Mouse (Mus musculus): ENCODE data around the gene Adamts18. TPM values are rescaled to one million over a fixed set of nuclear protein-coding genes. Genes with fewer than 3 reads are reported as not detected.

The Adamts18 gene
- polyA plus RNA-seq (2016; fragmentation: Nextera tagmentation; extraction: Ambion mirVana), result 2.1 and 2.8 TPM in 2 replicates

DNA sequence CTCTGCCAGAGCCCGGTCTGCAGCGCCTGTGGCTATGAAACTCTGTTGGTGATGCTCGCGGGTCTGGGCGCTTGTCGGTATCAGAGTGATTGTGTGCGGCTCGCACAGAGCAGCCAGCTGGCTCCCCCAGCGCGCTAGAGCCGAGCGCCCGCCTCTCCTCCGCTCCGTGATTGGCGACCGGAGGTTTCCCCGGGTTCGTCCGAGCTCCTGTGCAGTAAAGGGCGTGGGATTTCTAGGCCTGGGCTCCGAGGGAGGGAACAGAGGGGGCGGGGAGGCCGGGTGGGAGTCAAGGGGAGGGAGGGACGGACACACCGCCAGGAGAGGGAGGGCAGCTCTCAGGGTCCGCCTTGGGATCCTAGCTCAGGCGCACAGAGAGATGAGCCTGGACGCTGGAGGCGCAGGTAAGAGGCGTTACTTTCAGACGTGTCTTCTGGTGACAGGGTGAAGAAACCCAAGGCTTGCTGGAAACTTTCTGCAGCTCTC is at the start of gene Adamts18:
TSS of gene Adamts18 (minus strand) at position 86 of the 483 bp plus-strand sequence.
- peak within 1 kb of the TSS; percentile 65 for H3K4me3 ChIP-seq
- H3K36me3 ChIP-seq, result no peaks in the 10 kb centered on the region
- H3K27me3 ChIP-seq, result peaks cover 42% of the 10 kb centered on the region
- no peaks in the 10 kb centered on the region for H3K9me3 ChIP-seq (replicated peaks)
- under 1% methylated on average over 32 of the region's 32 CpGs for WGBS
- H3K27ac ChIP-seq, result peak within 1 kb of the TSS; percentile 68
- peaks cover 9% of the 10 kb centered on the region; the same call in 1 of the 2 replicates for H3K4me1 ChIP-seq
- H3K9ac ChIP-seq, result peak within 1 kb of the TSS; percentile 75
- H3K4me2 ChIP-seq (replicated peaks), result peak within 1 kb of the TSS; percentile 100
- peak; percentile 86 for ATAC-seq (ENCODE audit: low FRiP score)

GRCm38 (mm10) chr8:113896446-113896845 is 47.9 kb upstream of the Adamts18 start:
- Histone ChIP-seq H3K4me1 (no peaks in the 10 kb centered on the region), H3K27ac (no peak overlapping the region), H3K9ac (no peak overlapping the region), H3K4me2 (replicated peaks) (no peak overlapping the region), H3K27me3 (no peaks in the 10 kb centered on the region), H3K4me3 (no peak overlapping the region), H3K9me3 (replicated peaks) (no peaks in the 10 kb centered on the region), H3K36me3 (no peaks in the 10 kb centered on the region)
- ATAC-seq (ENCODE audit: low FRiP score), result no peak
- WGBS, result 76% methylated on average over 1 of the region's 1 CpGs

- Histone ChIP-seq H3K4me3 (no peak overlapping the region), H3K9ac (no peak overlapping the region), H3K36me3 (no peaks in the 10 kb centered on the region), H3K4me1 (no peaks in the 10 kb centered on the region), H3K27ac (no peak overlapping the region), H3K4me2 (replicated peaks) (no peak overlapping the region), H3K9me3 (replicated peaks) (no peaks in the 10 kb centered on the region), H3K27me3 (no peaks in the 10 kb centered on the region)
- WGBS, result 45% methylated on average over 3 of the region's 3 CpGs
- ATAC-seq (ENCODE audit: low FRiP score), result no peak
Observed at GRCm38 (mm10) chr8:113891376-113891775, 42.8 kb upstream of the Adamts18 start.

- no peak for ATAC-seq (ENCODE audit: low FRiP score)
- H3K4me3 ChIP-seq, result no peak overlapping the region
- H3K4me2 ChIP-seq (replicated peaks), result no peak overlapping the region
- H3K4me1 ChIP-seq, result no peaks in the 10 kb centered on the region
- no peak overlapping the region for H3K9ac ChIP-seq
- no peaks in the 10 kb centered on the region for H3K36me3 ChIP-seq
- no peak overlapping the region for H3K27ac ChIP-seq
- WGBS, result 91% methylated on average over 3 of the region's 3 CpGs
- H3K27me3 ChIP-seq, result no peaks in the 10 kb centered on the region
- H3K9me3 ChIP-seq (replicated peaks), result no peaks in the 10 kb centered on the region
Observed at GRCm38 (mm10) chr8:113886509-113886908, 38.0 kb upstream of the Adamts18 start.

DNA sequence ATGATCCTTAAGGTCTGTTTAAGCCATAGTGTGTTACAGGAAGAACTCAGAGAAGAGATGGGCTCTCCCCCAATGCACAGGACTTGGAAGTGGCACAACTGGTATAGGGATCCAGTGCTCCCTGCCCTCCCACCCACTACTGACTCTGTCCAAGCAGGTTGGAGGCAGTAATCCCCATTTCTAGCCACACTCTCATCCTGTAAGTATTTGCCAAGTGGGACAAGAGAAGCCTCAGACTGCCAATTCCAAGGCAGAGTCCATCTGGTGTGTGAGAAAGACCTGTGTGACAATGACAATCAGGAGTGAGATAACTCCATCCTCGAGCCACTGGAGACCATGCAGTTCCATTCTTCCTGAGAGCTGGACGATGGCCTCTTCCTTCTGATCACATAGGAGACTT is 36.6 kb upstream of the Adamts18 start:
- H3K36me3 ChIP-seq, result no peaks in the 10 kb centered on the region
- no peak for ATAC-seq (ENCODE audit: low FRiP score)
- H3K4me1 ChIP-seq, result no peaks in the 10 kb centered on the region
- H3K4me2 ChIP-seq (replicated peaks), result no peak overlapping the region
- H3K9me3 ChIP-seq (replicated peaks), result no peaks in the 10 kb centered on the region
- WGBS, result 76% methylated on average over 2 of the region's 2 CpGs
- H3K27me3 ChIP-seq, result no peaks in the 10 kb centered on the region
- H3K27ac ChIP-seq, result no peak overlapping the region
- no peak overlapping the region for H3K9ac ChIP-seq
- no peak overlapping the region for H3K4me3 ChIP-seq

- H3K4me2 ChIP-seq (replicated peaks), result no peak overlapping the region
- no peaks in the 10 kb centered on the region for H3K9me3 ChIP-seq (replicated peaks)
- H3K4me1 ChIP-seq, result no peaks in the 10 kb centered on the region
- no peak overlapping the region for H3K9ac ChIP-seq
- 18% methylated on average over 7 of the region's 7 CpGs for WGBS
- H3K27me3 ChIP-seq, result no peaks in the 10 kb centered on the region
- no peaks in the 10 kb centered on the region for H3K36me3 ChIP-seq
- H3K27ac ChIP-seq, result no peak overlapping the region
- no peak for ATAC-seq (ENCODE audit: low FRiP score)
- no peak overlapping the region for H3K4me3 ChIP-seq
Observed at GRCm38 (mm10) chr8:113883994-113884393, 35.5 kb upstream of the Adamts18 start.

DNA sequence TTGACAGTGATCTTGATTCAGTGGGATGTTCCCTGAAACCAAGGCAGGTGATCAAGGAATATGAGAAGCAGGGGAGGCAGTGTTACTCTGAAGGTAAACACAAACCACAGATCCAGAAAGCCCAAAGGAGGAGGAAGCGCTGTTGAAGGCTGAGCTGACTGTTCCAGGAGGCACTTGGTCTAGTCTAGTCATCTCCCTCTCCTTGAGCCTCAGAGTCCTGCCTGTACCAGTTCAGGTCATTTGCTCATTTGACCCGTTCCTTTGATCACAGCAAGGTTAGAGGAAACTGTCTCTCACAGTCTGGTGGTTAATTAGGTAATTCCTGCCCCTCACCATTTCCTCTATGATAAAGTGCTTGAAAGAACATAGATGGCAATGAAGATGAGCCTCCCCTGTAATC is 34.0 kb upstream of the Adamts18 start:
- Histone ChIP-seq H3K4me2 (replicated peaks) (no peak overlapping the region), H3K4me3 (no peak overlapping the region), H3K9me3 (replicated peaks) (no peaks in the 10 kb centered on the region), H3K36me3 (no peaks in the 10 kb centered on the region), H3K9ac (no peak overlapping the region), H3K27ac (no peak overlapping the region), H3K27me3 (no peaks in the 10 kb centered on the region), H3K4me1 (no peaks in the 10 kb centered on the region)
- WGBS, result 74% methylated on average over 2 of the region's 2 CpGs
- ATAC-seq (ENCODE audit: low FRiP score), result no peak

- Histone ChIP-seq H3K9ac (no peak overlapping the region), H3K4me2 (replicated peaks) (no peak overlapping the region), H3K36me3 (no peaks in the 10 kb centered on the region), H3K27ac (no peak overlapping the region), H3K9me3 (replicated peaks) (no peaks in the 10 kb centered on the region), H3K4me1 (no peaks in the 10 kb centered on the region), H3K27me3 (no peaks in the 10 kb centered on the region), H3K4me3 (no peak overlapping the region)
- WGBS, result 63% methylated on average over 3 of the region's 3 CpGs
- no peak for ATAC-seq (ENCODE audit: low FRiP score)
Observed at GRCm38 (mm10) chr8:113878411-113879006, 30.0 kb upstream of the Adamts18 start.

- Histone ChIP-seq H3K27me3 (no peaks in the 10 kb centered on the region), H3K36me3 (no peaks in the 10 kb centered on the region), H3K4me2 (replicated peaks) (no peak overlapping the region), H3K4me3 (no peak overlapping the region), H3K9me3 (replicated peaks) (no peaks in the 10 kb centered on the region), H3K4me1 (no peaks in the 10 kb centered on the region), H3K9ac (no peak overlapping the region), H3K27ac (no peak overlapping the region)
- ATAC-seq (ENCODE audit: low FRiP score), result no peak
- WGBS, result 82% methylated on average over 12 of the region's 12 CpGs
Observed at GRCm38 (mm10) chr8:113873446-113874120, 25.0 kb upstream of the Adamts18 start.

- H3K36me3 ChIP-seq, result no peaks in the 10 kb centered on the region
- no peak overlapping the region for H3K4me3 ChIP-seq
- H3K9ac ChIP-seq, result no peak overlapping the region
- no peak overlapping the region for H3K27ac ChIP-seq
- H3K9me3 ChIP-seq (replicated peaks), result no peaks in the 10 kb centered on the region
- no peak for ATAC-seq (ENCODE audit: low FRiP score)
- WGBS, result 89% methylated on average over 6 of the region's 6 CpGs
- H3K4me1 ChIP-seq, result no peaks in the 10 kb centered on the region
- no peak overlapping the region for H3K4me2 ChIP-seq (replicated peaks)
- no peaks in the 10 kb centered on the region for H3K27me3 ChIP-seq
Observed at GRCm38 (mm10) chr8:113872436-113872835, 23.9 kb upstream of the Adamts18 start.

DNA sequence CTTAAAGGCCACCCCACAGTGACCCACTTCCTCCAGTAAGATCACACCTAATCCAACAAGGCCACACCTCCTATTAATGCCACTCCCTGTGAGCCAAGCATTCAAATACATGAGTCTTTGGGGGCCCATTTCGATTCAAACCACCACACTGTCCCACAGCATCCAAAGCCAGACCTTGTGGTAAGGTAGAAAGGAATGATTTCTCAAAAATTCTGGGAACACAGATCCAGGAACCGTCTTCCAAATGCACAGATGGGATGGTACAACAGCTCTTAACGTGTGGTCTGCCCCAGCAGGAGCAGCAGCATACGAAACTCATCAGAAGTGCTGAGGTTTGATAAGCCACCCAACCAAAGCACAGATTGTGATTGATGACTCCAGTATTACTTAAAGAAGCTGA is 18.0 kb upstream of the Adamts18 start:
- H3K36me3 ChIP-seq, result no peaks in the 10 kb centered on the region
- no peak overlapping the region for H3K4me3 ChIP-seq
- no peaks in the 10 kb centered on the region for H3K27me3 ChIP-seq
- H3K27ac ChIP-seq, result no peak overlapping the region
- WGBS, result 86% methylated on average over 4 of the region's 4 CpGs
- H3K4me2 ChIP-seq (replicated peaks), result no peak overlapping the region
- H3K4me1 ChIP-seq, result no peaks in the 10 kb centered on the region
- H3K9me3 ChIP-seq (replicated peaks), result no peaks in the 10 kb centered on the region
- H3K9ac ChIP-seq, result no peak overlapping the region
- ATAC-seq (ENCODE audit: low FRiP score), result no peak

GRCm38 (mm10) chr8:113865326-113866093 is 17.0 kb upstream of the Adamts18 start:
- Histone ChIP-seq H3K9ac (no peak overlapping the region), H3K27me3 (no peaks in the 10 kb centered on the region), H3K36me3 (no peaks in the 10 kb centered on the region), H3K4me2 (replicated peaks) (no peak overlapping the region), H3K4me1 (no peaks in the 10 kb centered on the region), H3K9me3 (replicated peaks) (no peaks in the 10 kb centered on the region), H3K27ac (no peak overlapping the region), H3K4me3 (no peak overlapping the region)
- 72% methylated on average over 13 of the region's 13 CpGs for WGBS
- ATAC-seq (ENCODE audit: low FRiP score), result no peak
